Mouse (Mus musculus) right cerebral cortex, postnatal 10 days (tissue): ENCODE measurements around the gene Slc16a1.
"Not testable (repeated sequence)": the region's sequence is repeated elsewhere in the genome, so short reads cannot be mapped to it uniquely, and the experiment has no call there.

Experiments used
- DNase-seq, 2 experiments: peaks; one replicate each; pipeline ENCODE4 v3.0.0; 2021; ENCODE audit warnings: low spot score in 2 of 2

Gene Slc16a1

DNA sequence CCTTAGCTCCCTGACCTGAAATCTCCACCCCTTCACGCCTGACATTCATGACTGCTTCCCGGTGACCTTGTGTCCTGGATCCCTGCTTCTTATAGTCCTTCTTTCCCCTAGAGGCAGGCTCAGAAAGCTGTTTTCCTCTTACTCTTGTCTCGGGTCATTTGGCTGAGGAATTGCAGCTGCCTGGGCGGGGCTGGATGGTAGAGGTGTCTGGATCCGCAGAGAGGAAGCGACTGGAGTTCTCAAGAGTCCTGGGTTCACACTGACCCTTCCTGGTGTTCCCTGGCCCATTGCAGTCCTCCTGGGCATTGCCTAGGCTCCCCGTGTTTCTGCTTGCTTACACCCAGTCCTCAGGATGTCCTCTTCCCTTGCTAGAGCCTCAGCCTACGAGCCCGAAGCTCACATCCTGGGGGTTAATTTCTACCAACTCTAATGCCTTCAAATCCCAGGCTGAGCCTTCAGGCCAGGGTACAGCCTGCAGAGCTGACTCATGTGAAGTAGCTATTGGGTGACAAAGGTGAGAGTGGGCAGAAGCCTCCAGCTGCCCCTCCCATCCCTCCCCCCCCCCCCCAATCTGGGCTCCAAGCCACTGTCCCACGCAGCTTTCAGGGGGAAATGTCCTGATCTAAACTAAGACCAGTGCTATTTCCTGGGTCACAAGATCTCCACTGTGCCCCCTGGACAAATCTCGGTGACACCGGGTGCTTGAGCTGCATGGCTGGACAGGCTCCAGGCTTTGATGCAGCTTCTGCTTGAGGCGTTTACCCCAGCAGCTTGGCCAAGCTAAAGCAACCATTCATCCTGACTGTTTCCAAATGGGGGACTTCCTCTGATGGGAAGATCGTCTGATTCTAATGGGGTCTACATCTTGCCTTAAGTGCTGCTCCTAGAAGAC, 36.1 kb downstream of the Slc16a1 start:
- peak in 1 of 2 experiments; percentile 35 for DNase-seq

GRCm38 (mm10) chr3:104675258-104675851, 36.9 kb downstream of the Slc16a1 start:
- peak; percentile 71 to 76 for DNase-seq

- no peak for DNase-seq
Measured at GRCm38 (mm10) chr3:104677781-104678180, 39.3 kb downstream of the Slc16a1 start.

- peak in 1 of 2 experiments; percentile 36 for DNase-seq
Measured at GRCm38 (mm10) chr3:104678826-104679225, 40.4 kb downstream of the Slc16a1 start.

DNA sequence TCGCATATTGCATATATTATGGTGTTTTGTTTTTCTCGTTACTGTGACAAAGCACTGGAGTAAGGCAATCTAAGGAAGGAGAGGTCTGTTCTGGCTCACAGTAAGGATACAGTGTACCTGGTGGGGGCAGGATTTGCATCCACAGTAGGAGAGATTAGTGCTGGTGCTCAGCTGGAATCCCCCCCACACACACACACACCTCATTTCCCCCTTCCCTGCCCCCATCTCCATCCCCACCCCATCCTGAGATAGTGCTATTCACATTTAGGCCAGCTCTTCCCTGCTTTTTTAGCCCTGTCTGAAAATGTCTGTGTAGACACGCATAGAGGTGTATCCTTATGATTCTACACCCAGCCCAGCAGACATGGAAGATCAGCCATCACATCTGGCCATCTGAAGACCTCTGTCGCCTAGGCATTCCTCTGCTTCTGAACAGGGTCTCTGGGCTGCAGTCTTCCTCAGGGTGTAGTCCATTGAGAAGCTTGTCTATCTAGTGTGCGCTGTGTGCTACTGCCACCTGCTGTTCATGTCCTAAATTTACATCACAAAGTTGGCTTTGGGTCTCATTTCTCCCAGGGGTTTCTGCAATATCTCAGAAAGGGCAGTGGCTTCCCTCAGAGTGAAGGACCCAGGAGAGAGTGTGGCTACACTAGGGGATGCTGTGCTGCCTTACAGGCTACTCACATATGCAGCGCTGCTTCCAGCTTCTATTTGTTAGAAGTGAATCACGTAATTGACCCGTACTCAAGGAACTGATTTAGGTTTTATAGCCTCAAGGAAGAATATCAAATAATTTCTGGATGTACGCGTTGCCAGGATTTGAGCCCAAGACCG, 44.4 kb downstream of the Slc16a1 start:
- peak; percentile 77 to 81 for DNase-seq

- DNase-seq, result peak; percentile 70 to 76
Measured at GRCm38 (mm10) chr3:104700751-104701335, 62.4 kb downstream of the Slc16a1 start.

DNA sequence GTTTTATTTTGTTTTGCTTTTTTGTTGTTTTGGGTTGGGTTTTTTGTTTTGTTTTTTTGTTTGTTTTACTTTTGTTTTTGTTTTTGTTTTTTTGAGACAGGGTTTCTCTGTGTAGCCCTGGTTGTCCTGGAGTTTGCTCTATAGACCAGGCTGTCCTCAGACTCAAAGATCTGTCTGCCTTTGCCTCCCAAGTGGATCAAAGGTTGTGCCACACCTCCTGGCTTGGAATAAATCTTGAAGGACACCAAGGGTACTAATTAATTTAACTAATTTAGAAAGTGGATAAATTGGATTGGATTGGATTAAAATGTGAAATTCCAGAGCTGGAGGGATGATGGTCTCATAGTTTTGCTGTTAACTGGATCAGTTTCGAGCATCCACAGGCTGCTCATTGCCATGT, 63.3 kb downstream of the Slc16a1 start:
- no peak for DNase-seq

DNA sequence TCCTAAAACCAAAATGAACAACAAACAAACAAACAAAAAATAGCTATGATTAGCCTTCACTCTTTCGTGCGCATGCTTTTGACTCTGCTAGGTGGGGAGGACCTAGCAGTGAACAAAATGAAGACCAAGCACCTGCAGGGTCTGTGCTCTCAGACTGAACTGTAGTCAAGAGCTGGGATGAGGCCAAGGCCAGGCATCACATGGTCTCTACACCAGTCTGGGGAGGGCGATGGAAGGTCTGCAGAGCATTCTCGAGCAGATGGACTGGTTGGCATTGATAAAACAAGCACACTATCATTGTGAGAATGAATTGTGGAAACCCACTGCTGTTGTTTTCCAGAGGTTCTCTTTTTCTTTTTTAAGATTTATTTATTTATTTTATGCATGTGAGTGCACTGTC, 65.5 kb downstream of the Slc16a1 start:
- DNase-seq, result no peak

DNA sequence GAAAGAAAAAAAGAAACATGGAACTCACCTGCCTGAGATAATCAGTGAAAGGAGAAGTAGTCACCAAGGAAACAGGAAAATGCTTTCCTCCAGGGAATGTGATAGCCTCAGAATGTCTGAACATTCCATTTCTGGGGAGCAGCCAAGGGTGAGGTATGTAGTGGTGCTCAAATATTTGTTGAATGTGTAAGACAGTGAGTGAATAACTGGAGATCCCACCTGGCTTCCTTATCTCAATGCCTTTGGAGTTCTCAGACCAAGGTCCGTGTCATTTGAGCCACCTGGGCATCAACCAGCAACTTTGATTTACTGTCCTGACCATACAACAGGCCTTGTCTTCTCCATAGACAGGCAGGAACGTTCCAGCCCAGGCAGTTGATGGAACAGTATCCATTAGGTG, 68.0 kb downstream of the Slc16a1 start:
- DNase-seq, result no peak

GRCm38 (mm10) chr3:104706951-104707771, 68.7 kb downstream of the Slc16a1 start:
- DNase-seq, result peak in 1 of 2 experiments; percentile 22

GRCm38 (mm10) chr3:104707772-104708144, 69.3 kb downstream of the Slc16a1 start:
- not testable (repeated sequence) for DNase-seq
